Mouse (Mus musculus) heart, embryonic 14.5 days (tissue): ENCODE results near the gene Rnf150. TPM values are rescaled to one million over a fixed set of nuclear protein-coding genes. Genes with fewer than 3 reads are reported as not detected.

ENCODE experiments used
- ATAC-seq: fragments of 200-750 bp; cut with Nextera tagmentation; 2 replicates; pipeline ENCODE4 v1.8.0; 2017; ENCODE audit warnings: low read depth, moderate TSS enrichment; ENCODE audit not compliant: insufficient number of reproducible peaks, insufficient read depth, low FRiP score
- H3K27ac ChIP-seq, 2 experiments: fragments of 200-500 bp in 1 of 2; fragments of 300-500 bp in 1 of 2; sonication (generic) in 1 of 2; replicated peaks in 1 of 2; 2 replicates each; pipeline ENCODE4 v1.5.1; 2012 to 2014; ENCODE audit warnings: low read depth in 2 of 2, low read length in 2 of 2, control low read depth in 1 of 2, mild to moderate bottlenecking in 1 of 2, mixed read lengths in 1 of 2; ENCODE audit not compliant: control insufficient read depth in 1 of 2, insufficient read depth in 1 of 2
- H3K27me3 ChIP-seq: fragments of 300-500 bp; sonication (generic); 2 replicates; pipeline ENCODE4 v1.6.1; 2014; ENCODE audit warnings: mild to moderate bottlenecking, low read length, control low read depth; ENCODE audit not compliant: control insufficient read depth, insufficient read depth
- H3K36me3 ChIP-seq: fragments of 300-500 bp; sonication (generic); 2 replicates; pipeline ENCODE4 v1.6.1; 2014; ENCODE audit warnings: mild to moderate bottlenecking, control low read depth, low read length, mixed read lengths; ENCODE audit not compliant: control insufficient read depth, insufficient read depth
- H3K4me1 ChIP-seq, 2 experiments: fragments of 200-500 bp in 1 of 2; fragments of 300-500 bp in 1 of 2; sonication (generic) in 1 of 2; 2 replicates each; pipeline ENCODE4 v1.6.1; 2012 to 2014; ENCODE audit warnings: low read length in 2 of 2, control low read depth in 1 of 2, mixed read lengths in 1 of 2; ENCODE audit not compliant: control insufficient read depth in 2 of 2, insufficient read depth in 2 of 2
- H3K4me2 ChIP-seq: fragments of 300-500 bp; sonication (generic); 2 replicates; pipeline ENCODE4 v1.6.1; 2014; ENCODE audit warnings: mild to moderate bottlenecking, low read length
- H3K4me3 ChIP-seq, 2 experiments: fragments of 200-500 bp in 1 of 2; fragments of 300-500 bp in 1 of 2; sonication (generic) in 1 of 2; 2 replicates each; pipeline ENCODE4 v1.5.1; 2012 to 2014; ENCODE audit warnings: low read length in 2 of 2, mild to moderate bottlenecking in 2 of 2, control low read depth in 1 of 2, low read depth in 1 of 2, moderate library complexity in 1 of 2; ENCODE audit not compliant: control insufficient read depth in 1 of 2, insufficient read depth in 1 of 2
- H3K9ac ChIP-seq: fragments of 300-500 bp; sonication (generic); 2 replicates; pipeline ENCODE4 v1.6.1; 2014; ENCODE audit warnings: mild to moderate bottlenecking, low read length
- H3K9me3 ChIP-seq: fragments of 300-500 bp; sonication (generic); 2 replicates; pipeline ENCODE4 v1.6.1; 2016; ENCODE audit warnings: low read length, control low read depth; ENCODE audit not compliant: control insufficient read depth
- WGBS: fragments of 180-500 bp; shearing (Covaris S2); extraction: QIAGEN DNeasy Blood & Tissue Kit; methylation state at CpG from one replicate; pipeline ENCODE4 v1.1.7; 2014; 5-methylcytosine and 5-hydroxymethylcytosine counted together
- polyA plus RNA-seq: library from polyadenylated mRNA; unstranded; fragments of >200 nt; fragmentation: Nextera tagmentation; extraction: Ambion mirVana; gene quantifications from 2 replicates; pipeline ENCODE4 v1.2.1, GENCODE M21; 2014

Gene Rnf150
- polyA plus RNA-seq, 1 experiment from 2014 or later, result 0.92 TPM

DNA sequence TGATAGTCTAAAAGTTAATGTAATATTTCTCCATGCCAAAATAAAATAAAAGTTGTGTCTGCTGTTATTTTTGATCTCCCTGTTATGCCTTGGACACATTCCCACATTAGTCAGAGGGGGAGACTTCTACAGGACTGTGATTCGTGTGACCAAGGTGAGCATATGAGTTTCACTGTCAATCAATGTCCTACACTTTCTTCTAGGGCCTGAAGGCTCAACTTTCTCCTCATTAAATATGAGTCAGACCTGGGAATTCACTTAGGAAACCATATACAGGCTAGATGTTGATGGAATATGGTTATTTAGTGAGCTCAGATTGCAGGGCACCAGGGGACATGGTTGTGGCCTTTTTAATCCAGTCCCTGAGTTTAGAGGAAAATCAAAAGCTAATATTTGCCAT lies 3.1 kb downstream of the Rnf150 start:
- Histone ChIP-seq H3K27me3 (no peaks in the 10 kb centered on the region), H3K4me2 (no peak overlapping the region), H3K4me1 (no peaks in the 10 kb centered on the region; a peak in 1 of 4 replicates), H3K9ac (no peak overlapping the region), H3K9me3 (no peaks in the 10 kb centered on the region), H3K27ac (no peak overlapping the region), H3K36me3 (no peaks in the 10 kb centered on the region), H3K4me3 (no peak overlapping the region)
- no peak for ATAC-seq
- WGBS, result 58% methylated on average over 1 of the region's 1 CpGs

DNA sequence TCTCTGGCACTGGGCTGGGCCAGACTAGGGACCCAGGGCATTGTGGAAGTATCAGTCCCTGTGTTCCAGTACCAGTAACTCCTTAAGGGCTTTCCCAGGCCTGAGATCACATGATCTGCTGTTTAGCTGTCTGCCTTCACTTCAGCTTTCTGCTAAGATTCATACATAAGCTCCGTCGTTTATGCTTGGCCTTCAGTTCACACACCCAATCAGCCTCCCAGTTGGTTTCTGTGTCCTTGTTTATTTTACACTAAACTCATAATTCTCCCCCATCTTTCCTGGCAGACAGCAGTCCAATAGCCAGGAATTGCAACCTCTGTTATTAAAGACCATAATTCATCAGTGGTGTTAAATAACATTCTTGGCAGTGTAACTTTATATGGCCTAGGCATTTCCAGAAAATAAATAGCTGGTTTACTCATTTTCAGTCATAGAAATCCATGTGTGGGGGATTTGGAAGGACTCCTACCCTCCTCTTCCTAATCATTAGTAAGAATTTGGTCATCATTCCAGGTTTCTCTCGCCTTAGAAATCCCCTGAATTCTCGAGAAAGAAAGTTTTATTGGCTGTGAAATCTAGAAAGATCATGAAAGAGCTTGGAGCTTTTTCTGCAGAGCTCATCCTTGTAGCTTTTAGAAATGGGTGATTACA lies 7.8 kb downstream of the Rnf150 start:
- WGBS, result 67% methylated on average over 4 of the region's 4 CpGs
- H3K27me3 ChIP-seq, result no peaks in the 10 kb centered on the region
- no peaks in the 10 kb centered on the region for H3K9me3 ChIP-seq
- H3K4me3 ChIP-seq, result no peak overlapping the region
- no peak overlapping the region for H3K9ac ChIP-seq
- no peak for ATAC-seq
- no peaks in the 10 kb centered on the region for H3K36me3 ChIP-seq
- H3K4me1 ChIP-seq, result peaks cover 2 to 3% of the 10 kb centered on the region in 2 experiments; a peak in 3 of 4 replicates
- H3K27ac ChIP-seq, result no peak overlapping the region
- no peak overlapping the region for H3K4me2 ChIP-seq

- Histone ChIP-seq H3K27ac (no peak overlapping the region), H3K9me3 (no peaks in the 10 kb centered on the region), H3K36me3 (no peaks in the 10 kb centered on the region), H3K27me3 (no peaks in the 10 kb centered on the region), H3K4me1 (peaks cover 3 to 6% of the 10 kb centered on the region in 2 experiments), H3K4me2 (no peak overlapping the region), H3K4me3 (no peak overlapping the region), H3K9ac (no peak overlapping the region)
- no peak for ATAC-seq
- 68% methylated on average over 4 of the region's 4 CpGs for WGBS
Measured at GRCm38 (mm10) chr8:82871986-82872385, 8.8 kb downstream of the Rnf150 start.

GRCm38 (mm10) chr8:82874102-82874501 lies 10.9 kb downstream of the Rnf150 start:
- ATAC-seq, result no peak
- Histone ChIP-seq H3K4me2 (no peak overlapping the region), H3K9ac (no peak overlapping the region), H3K36me3 (no peaks in the 10 kb centered on the region), H3K27me3 (no peaks in the 10 kb centered on the region), H3K4me1 (peaks cover 3 to 9% of the 10 kb centered on the region in 2 experiments), H3K4me3 (no peak overlapping the region), H3K27ac (no peak overlapping the region), H3K9me3 (no peaks in the 10 kb centered on the region)
- WGBS, result 85% methylated on average over 2 of the region's 2 CpGs

- H3K27me3 ChIP-seq, result no peaks in the 10 kb centered on the region
- no peaks in the 10 kb centered on the region for H3K9me3 ChIP-seq
- H3K27ac ChIP-seq, result peak overlapping the region; percentile 64; a peak in 3 of 4 replicates
- no peaks in the 10 kb centered on the region for H3K36me3 ChIP-seq
- H3K4me1 ChIP-seq, result peaks cover 3 to 9% of the 10 kb centered on the region in 2 experiments
- H3K9ac ChIP-seq, result no peak overlapping the region
- H3K4me2 ChIP-seq, result peak overlapping the region; percentile 16; the same call in 1 of the 2 replicates
- ATAC-seq, result peak; percentile 76
- no peak overlapping the region for H3K4me3 ChIP-seq
- WGBS, result 31% methylated on average over 7 of the region's 7 CpGs
Measured at GRCm38 (mm10) chr8:82875135-82875534, 12.0 kb downstream of the Rnf150 start.

DNA sequence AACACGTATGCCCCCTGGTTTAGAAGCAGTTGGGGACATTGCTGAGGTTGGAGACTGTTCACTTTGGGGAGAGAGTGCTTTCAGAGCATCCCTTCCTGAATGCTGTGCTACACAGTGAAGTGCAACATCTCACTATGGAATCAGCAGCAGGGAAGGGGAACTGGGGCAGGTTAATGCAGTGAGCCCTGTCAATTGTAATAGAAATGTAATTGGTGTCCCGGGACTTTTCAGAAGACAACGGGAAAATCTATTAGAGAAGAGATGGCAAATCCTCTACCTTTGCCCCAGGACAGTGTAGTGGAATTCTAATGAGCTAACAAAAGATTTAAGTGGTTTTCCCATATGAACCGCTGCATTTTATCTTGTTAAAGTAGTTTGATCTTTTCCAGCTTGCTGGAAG lies 21.3 kb downstream of the Rnf150 start:
- Histone ChIP-seq H3K4me2 (no peak overlapping the region), H3K4me3 (no peak overlapping the region), H3K9ac (no peak overlapping the region), H3K27ac (no peak overlapping the region), H3K9me3 (no peaks in the 10 kb centered on the region), H3K27me3 (no peaks in the 10 kb centered on the region), H3K4me1 (peaks cover 0 to 16% of the 10 kb centered on the region in 2 experiments; a peak in 2 of 4 replicates), H3K36me3 (no peaks in the 10 kb centered on the region)
- WGBS, result 47% methylated on average over 4 of the region's 4 CpGs
- ATAC-seq, result no peak

DNA sequence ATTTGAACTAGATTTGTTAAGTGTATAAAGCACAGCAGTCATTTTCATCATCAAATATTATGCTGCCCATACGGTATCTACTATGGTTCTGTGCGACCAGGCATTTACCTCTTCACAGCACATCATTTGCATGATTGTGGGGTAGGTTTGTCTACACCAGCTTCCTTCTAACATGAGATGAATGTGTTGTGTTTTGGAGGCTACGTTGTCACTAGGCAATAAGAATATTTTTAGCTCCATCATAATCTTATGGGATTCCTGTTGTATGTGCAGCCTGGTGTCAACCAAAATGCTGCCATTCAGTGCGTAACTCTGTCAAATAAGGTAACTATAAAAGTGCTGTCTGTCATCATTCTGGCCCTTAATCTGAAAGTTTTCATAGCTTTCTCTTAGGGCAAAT lies 24.1 kb downstream of the Rnf150 start:
- H3K9ac ChIP-seq, result no peak overlapping the region
- no peaks in the 10 kb centered on the region for H3K9me3 ChIP-seq
- no peaks in the 10 kb centered on the region for H3K27me3 ChIP-seq
- H3K4me2 ChIP-seq, result no peak overlapping the region
- H3K27ac ChIP-seq, result no peak overlapping the region
- no peaks in the 10 kb centered on the region for H3K36me3 ChIP-seq
- H3K4me3 ChIP-seq, result no peak overlapping the region
- ATAC-seq, result no peak
- H3K4me1 ChIP-seq, result peaks cover 0 to 16% of the 10 kb centered on the region in 2 experiments; a peak in 2 of 4 replicates
- WGBS, result 65% methylated on average over 4 of the region's 4 CpGs
